Mouse (Mus musculus) olfactory bulb, adult 2 months (tissue): Measurements from ENCODE around the gene Cog5.

Experiments
- CTCF ChIP-seq: fragments of 200-500 bp; IDR thresholded peaks from 2 replicates; pipeline ENCODE4 v1.5.1; 2012; ENCODE audit warnings: low read depth, mild to moderate bottlenecking, low read length, moderate library complexity; ENCODE audit not compliant: insufficient read depth
- POLR2A ChIP-seq: fragments of 200-500 bp; IDR thresholded peaks from 2 replicates; pipeline ENCODE4 v1.6.1; 2012; ENCODE audit warnings: mild to moderate bottlenecking, low read depth, low read length, moderate library complexity; ENCODE audit not compliant: insufficient read depth

DNA sequence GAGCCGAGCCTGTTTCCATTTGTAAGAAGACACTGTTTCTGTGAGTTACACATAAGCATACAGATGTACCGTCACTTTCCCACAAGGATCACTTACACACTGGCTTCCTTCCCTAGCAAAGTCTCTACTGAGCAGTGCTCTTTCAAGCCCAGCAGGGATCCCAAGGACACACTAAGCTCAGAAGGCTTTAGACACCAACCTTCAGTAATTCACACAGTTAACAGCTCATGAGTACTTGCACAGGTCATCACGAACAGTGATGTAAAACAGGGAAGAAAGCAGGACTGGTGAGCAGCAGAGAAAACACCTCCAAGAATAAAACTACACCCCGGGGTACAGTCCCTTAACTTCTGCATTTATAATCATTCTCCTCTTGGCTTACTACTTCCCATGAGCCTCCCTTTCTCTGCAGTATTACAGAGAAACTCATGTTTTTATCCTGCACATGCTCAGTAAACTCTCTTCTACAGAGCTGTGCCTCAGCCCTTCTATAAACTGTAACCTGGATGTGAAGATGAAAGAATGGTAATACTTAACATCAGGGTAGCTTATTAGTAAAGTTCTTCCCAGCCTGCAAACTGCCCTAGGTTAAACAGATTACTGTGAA lies 283.8 kb downstream of the Cog5 start:
- no peak for TF ChIP-seq POLR2A
- no peak for TF ChIP-seq CTCF
